Mouse (Mus musculus): ENCODE measurements around the gene Vwa5b2.

GRCm38 (mm10) chr16:20539649-20540048, 49.6 kb upstream of the Vwa5b2 start:
- TF ChIP-seq POLR2A (IDR thresholded peaks at IDR 0.05; ENCODE audit: insufficient read depth, low read depth, low read length) (no peak), CTCF (IDR thresholded peaks at IDR 0.05; ENCODE audit: insufficient read depth, low read depth, low read length) (no peak)
